Mouse (Mus musculus) bone marrow, adult 2 months (tissue): ENCODE data around the gene Hist1h2bf. TPM values are rescaled to one million over a fixed set of nuclear protein-coding genes. Genes with fewer than 3 reads are reported as not detected.
"Not testable (repeated sequence)": the region's sequence is repeated elsewhere in the genome, so short reads cannot be mapped to it uniquely, and the experiment has no call there.

Experiments
- H3K27ac ChIP-seq: fragments of 200-500 bp; 2 replicates; pipeline ENCODE4 v1.5.1; 2012; ENCODE audit warnings: low read depth, mild to moderate bottlenecking, control low read depth, inconsistent platforms, low read length; ENCODE audit not compliant: control insufficient read depth, poor library complexity, insufficient read depth
- H3K4me1 ChIP-seq: fragments of 200-500 bp; 2 replicates; pipeline ENCODE4 v1.6.1; 2011; ENCODE audit warnings: low read length; ENCODE audit not compliant: control insufficient read depth, insufficient read depth
- H3K4me3 ChIP-seq: fragments of 200-500 bp; replicated peaks from 2 replicates; pipeline ENCODE3; 2011; ENCODE audit warnings: mild to moderate bottlenecking, low read depth, low read length, control low read depth; ENCODE audit not compliant: control insufficient read depth
- CTCF ChIP-seq: fragments of 200-500 bp; IDR thresholded peaks from 2 replicates; pipeline ENCODE4 v1.5.1; 2011; ENCODE audit warnings: low read length, control low read depth; ENCODE audit not compliant: control insufficient read depth, insufficient read depth
- POLR2A ChIP-seq: fragments of 200-500 bp; IDR thresholded peaks from 2 replicates; pipeline ENCODE4 v1.6.1; 2011; ENCODE audit warnings: low read depth, mild to moderate bottlenecking, control low read depth, low read length, borderline replicate concordance; ENCODE audit not compliant: control insufficient read depth
- WGBS: fragments of 180-500 bp; shearing (Covaris S2); methylation state at CpG from one replicate; pipeline ENCODE4 v1.1.7; 2018; 5-methylcytosine and 5-hydroxymethylcytosine counted together
- polyA plus RNA-seq: library from polyadenylated mRNA; stranded (reverse); fragments of >200 nt; gene quantifications from 2 replicates; pipeline ENCODE4 v1.2.4, GENCODE M21; 2011; ENCODE audit warnings: low replicate concordance; ENCODE audit not compliant: missing spikeins, insufficient read depth, insufficient read length

Hist1h2bf gene
- polyA plus RNA-seq: 32.4 and 40.5 TPM in 2 replicates

DNA sequence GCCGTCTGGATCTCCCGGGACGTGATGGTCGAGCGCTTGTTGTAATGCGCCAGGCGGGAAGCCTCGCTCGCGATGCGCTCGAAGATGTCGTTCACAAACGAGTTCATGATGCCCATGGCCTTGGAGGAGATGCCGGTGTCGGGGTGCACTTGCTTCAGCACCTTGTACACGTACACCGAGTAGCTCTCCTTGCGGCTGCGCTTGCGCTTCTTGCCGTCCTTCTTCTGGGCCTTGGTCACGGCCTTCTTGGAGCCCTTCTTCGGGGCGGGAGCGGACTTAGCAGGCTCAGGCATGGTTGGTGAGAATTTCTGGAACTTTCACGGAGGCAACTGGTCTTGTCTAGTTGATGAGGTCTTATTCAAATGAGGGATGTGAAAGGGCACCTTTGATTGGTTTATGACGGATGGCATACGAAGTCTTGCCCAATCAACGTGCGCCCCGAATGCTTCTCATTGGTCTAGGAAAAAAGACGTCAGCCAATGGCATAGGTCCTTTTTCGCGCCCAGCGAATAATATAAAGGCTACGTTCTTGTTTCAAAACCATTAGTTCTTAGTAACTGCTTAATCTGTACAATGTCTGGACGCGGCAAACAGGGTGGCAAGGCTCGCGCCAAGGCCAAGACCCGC is at the start of gene Hist1h2bf, which contains the start of gene Hist1h2ad:
TSS of gene Hist1h2bf (minus strand) at position 299 of the 627 bp plus-strand sequence.
TSS of gene Hist1h2ad (plus strand) at position 484 of the 627 bp plus-strand sequence.
- WGBS: under 1% methylated on average over 42 of the region's 42 CpGs
- TF ChIP-seq POLR2A: peak; percentile 93; the same call in 1 of the 2 replicates
- not testable (repeated sequence) for H3K4me1 ChIP-seq
- peak within 1 kb of the TSS; percentile 45 for H3K4me3 ChIP-seq
- peak within 1 kb of the TSS; percentile 96 for H3K27ac ChIP-seq

DNA sequence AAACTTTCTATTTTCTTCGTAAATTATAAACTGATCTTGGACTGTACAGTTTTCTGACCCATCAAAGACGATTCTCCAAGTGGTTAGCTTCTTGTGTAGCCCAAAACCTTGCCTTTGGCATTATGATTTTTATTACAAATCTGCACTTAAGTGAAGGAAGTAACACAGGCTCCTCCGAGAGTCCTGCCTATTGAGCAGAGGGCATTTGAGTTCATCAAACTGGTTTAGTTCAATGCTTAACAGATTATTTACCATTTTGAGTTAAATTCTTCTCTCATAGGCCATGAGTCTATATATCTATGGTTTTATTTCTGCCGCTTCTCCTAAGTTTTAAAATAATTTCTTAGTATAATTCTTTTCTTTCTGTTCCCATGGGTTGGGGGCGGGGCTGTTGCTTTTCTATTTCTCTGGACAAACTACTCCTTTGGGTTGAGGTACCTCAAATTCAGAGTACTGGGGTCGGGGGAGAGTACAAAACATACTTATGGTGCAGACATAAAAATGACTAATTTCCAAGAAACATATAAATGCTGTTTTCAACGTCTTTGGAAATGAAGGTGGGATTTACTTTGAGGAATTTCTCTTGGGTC is 49.0 kb upstream of the Hist1h2bf start:
- TF ChIP-seq CTCF (no peak), POLR2A (no peak)
- Histone ChIP-seq H3K4me1 (peaks cover 1% of the 10 kb centered on the region; the same call in 1 of the 2 replicates), H3K27ac (no peak overlapping the region), H3K4me3 (no peak overlapping the region)
- WGBS: 20% methylated on average over 7 of the region's 7 CpGs

DNA sequence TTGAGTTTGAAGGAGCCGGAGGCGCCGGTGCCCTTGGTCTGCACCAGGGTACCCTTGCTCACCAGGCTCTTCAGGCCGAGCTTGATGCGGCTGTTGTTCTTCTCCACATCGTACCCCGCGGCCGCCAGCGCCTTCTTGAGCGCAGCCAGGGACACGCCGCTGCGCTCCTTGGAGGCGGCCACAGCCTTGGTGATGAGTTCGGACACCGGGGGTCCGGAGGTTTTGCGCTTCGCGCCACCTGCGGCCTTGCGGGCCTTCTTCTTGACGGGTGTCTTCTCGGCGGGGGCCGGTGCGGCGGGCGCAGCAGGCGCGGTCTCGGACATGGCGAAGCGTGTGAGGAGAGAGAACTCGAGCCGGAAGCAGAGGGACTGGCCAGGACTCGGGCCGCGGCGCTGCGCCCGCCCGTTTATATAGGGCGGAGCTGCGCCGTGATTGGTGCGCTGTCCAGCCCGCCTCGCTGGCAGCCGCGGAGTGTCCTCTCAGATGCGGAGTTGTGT is 48.2 kb upstream of the Hist1h2bf start, which contains the start of gene Hist1h1e:
TSS of gene Hist1h1e (minus strand) at position 384 of the 497 bp plus-strand sequence.
- H3K4me3 ChIP-seq: peak within 1 kb of the TSS; percentile 76
- peak; percentile 98 for TF ChIP-seq POLR2A
- peak within 1 kb of the TSS; percentile 99 for H3K27ac ChIP-seq
- WGBS: under 1% methylated on average over 53 of the region's 53 CpGs
- H3K4me1 ChIP-seq: not testable (repeated sequence)

DNA sequence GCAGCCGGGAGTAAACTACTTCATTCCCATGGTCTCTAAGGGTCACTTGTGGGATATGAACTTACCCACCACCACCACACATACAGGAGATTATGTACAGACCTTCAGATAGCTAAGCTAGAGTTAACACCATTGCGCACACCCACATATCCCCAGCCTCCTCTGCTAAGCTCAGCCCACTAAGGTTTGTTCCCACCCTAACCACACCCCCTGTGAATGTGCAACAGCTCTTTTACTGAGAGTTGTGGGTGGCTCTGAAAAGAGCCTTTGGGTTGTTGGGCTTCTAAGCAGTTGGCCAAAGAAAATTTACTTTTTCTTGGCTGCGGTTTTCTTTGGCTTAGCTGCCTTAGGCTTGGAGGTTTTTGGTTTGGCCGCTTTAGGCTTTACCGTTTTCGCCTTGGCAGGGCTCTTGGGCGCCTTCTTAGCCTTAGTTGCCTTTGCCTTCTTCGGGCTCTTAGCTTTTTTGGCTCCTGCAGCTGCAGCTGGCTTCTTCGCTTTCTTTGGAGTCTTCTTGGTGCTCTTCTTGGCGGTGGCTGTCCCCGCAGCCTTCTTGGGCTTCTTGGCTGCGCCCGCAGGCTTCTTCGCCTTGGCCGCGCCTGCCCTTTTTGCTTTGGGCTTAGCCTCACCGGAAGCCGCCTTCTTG is 47.7 kb upstream of the Hist1h2bf start:
- Histone ChIP-seq H3K27ac (peak overlapping the region; percentile 99), H3K4me3 (peak overlapping the region; percentile 76), H3K4me1 (peaks cover 1% of the 10 kb centered on the region; the same call in 1 of the 2 replicates)
- WGBS: under 1% methylated on average over 18 of the region's 18 CpGs
- TF ChIP-seq CTCF (no peak), POLR2A (peak; percentile 78)

DNA sequence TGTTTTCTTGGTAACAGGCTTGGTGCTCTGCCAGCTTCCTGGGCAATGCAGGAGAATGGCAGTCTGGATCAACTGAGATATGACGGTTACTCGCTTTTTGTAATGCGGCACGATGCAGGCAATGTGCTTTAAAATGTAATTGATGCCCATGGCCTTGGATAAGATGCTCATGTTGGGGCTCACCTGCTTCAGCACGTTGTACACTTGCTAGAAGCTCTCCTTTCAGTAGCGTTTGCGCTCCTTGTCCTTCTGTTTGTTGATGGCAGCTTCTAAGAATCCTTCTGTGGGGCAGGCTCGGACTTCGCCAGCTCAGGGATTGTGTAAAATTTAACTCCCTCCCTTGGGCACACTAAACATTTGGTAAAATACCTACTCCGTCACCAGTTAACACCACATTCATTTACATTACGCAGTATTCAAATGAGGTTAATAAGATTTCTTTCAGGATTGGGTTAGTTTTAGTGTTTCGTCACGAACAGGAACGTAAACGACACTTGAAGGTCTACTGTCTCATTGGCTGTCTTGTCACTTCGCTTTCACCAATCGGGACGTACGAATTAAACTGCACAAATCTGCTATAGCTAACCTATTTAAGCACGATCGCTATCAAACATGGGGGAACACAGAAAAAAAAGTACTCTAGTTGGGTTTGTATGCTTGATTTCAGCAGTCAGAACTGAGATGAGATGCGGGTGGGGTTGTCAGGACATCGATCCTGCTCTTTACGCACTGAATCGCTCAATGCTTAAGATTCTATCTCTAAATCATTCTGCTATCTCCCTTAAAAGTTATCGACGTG is 46.9 kb upstream of the Hist1h2bf start, which contains the start of gene Hist1h2be:
TSS of gene Hist1h2be (minus strand) at position 392 of the 799 bp plus-strand sequence.
- H3K4me1 ChIP-seq: peaks cover 1% of the 10 kb centered on the region; the same call in 1 of the 2 replicates
- peak within 1 kb of the TSS; percentile 99 for H3K27ac ChIP-seq
- peak within 1 kb of the TSS; percentile 76 for H3K4me3 ChIP-seq
- WGBS: under 1% methylated on average over 27 of the region's 27 CpGs
- TF ChIP-seq CTCF (no peak), POLR2A (no peak)

GRCm38 (mm10) chr13:23620056-23620732 is 46.2 kb upstream of the Hist1h2bf start:
- WGBS: 20% methylated on average over 12 of the region's 12 CpGs
- peak overlapping the region; percentile 68 for H3K4me3 ChIP-seq
- TF ChIP-seq POLR2A (no peak), CTCF (no peak)
- peak overlapping the region; percentile 98 for H3K27ac ChIP-seq
- peaks cover 1% of the 10 kb centered on the region; the same call in 1 of the 2 replicates for H3K4me1 ChIP-seq

DNA sequence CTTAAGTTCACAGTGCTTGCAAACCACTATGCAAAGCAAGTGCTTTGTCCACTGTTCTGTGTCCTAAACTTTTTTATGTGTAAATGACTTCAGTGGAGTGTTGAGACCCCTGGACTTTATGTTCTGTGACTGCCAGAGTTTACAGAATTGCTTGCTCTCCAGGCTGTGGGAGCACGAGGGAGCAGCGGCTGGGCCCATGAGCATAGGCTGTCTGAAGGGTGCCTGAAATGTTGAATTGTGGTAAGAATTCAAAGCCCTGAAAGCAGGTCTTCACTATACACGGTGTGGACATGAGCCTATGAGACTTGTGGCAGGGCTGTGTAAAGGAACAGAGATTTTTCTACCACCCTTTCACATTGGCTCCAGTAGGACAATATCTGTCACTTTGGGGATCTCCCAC is 37.6 kb upstream of the Hist1h2bf start:
- WGBS: 92% methylated on average over 3 of the region's 3 CpGs
- no peak overlapping the region for H3K27ac ChIP-seq

More for the DNA sequence above, 37.6 kb upstream of the Hist1h2bf start:
- no peaks in the 10 kb centered on the region; the same call in 1 of the 2 replicates for H3K4me1 ChIP-seq
- H3K4me3 ChIP-seq: no peak overlapping the region
- no peak for TF ChIP-seq POLR2A
